Mouse (Mus musculus): ENCODE results near the gene Gpr143. TPM values are rescaled to one million over a fixed set of nuclear protein-coding genes. Genes with fewer than 3 reads are reported as not detected.

Gene Gpr143
- polyA plus RNA-seq (2014; fragmentation: Nextera tagmentation; extraction: Ambion mirVana), result 0.46 and 0.49 TPM in 2 replicates

DNA sequence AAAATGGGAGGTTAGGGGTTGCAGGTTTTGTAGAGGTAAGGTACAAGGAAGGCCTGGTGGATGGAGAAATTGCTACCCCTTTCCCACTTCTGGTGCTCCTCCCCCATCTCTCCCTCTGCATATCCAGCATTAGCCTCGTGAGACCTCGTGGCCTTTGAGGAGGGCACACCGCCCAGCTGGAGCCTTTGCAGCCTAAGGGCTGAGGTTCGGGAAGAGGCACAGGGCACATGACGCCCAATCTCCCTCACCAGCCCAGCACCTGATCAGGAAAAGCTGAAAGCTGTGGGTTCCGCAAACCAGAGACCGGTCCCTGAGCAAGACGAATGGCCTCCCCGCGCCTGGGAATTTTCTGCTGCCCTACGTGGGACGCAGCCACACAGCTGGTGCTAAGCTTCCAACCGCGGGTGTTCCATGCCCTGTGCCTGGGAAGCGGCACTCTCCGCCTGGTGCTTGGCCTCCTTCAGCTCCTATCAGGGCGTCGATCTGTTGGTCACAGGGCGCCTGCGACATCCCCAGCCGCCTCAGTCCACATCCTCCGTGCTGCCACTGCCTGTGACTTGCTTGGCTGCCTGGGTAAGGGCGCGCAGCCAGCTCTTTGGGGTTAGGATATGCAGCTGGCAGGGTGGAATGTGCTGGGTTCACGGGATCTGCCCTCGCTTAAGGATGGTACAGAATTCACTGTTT lies at the start of gene Gpr143:
Gene Gpr143, plus strand, starts transcription at position 202 of the 684 bp plus-strand sequence.
- peak; percentile 16 for DNase-seq
- Histone ChIP-seq H3K9me3 (ENCODE audit: control insufficient read depth, low read length) (no peaks in the 10 kb centered on the region), H3K4me1 (ENCODE audit: control insufficient read depth, insufficient read depth, low read length) (no peaks in the 10 kb centered on the region), H3K27me3 (ENCODE audit: control insufficient read depth, insufficient read depth, low read length) (no peaks in the 10 kb centered on the region), H3K4me2 (ENCODE audit: low read length) (peak within 1 kb of the TSS; percentile 50), H3K9ac (replicated peaks; ENCODE audit: low read length) (0 out of 2 replicates have a peak within 1 kb of the TSS, but pooled peaks have one; percentile 6), H3K4me3 (replicated peaks; ENCODE audit: low read depth, low read length) (0 out of 2 replicates have a peak within 1 kb of the TSS, but pooled peaks have one; percentile 17), H3K27ac (replicated peaks; ENCODE audit: low read depth, low read length) (no peak within 1 kb of the TSS), H3K36me3 (ENCODE audit: control insufficient read depth, insufficient read depth, low read length) (no peaks in the 10 kb centered on the region)
- no peak for ATAC-seq (ENCODE audit: low FRiP score, low TSS enrichment)
- 19% methylated on average over 26 of the region's 26 CpGs for WGBS

DNA sequence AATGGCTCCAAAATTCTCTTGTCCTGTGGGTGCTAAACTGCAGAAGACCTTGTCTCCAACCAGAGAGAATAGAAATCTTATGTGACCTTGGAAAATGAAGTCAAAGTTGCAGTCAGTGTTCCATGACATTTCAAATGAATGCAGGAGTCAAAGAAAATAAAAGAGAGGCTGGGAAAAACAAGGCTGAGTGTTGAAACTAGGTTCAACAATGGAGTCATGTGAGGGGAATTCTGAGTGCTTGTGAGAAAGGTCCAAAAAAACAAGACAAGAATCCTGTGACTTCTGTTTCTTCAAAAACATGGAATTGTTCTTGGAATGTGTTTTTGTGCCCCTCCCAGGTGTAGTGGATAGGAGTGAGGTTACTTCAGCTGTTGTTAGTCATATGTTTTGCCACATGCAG lies 46.4 kb upstream of the Gpr143 start:
- Histone ChIP-seq H3K4me1 (ENCODE audit: control insufficient read depth, insufficient read depth, low read length) (no peaks in the 10 kb centered on the region), H3K9ac (replicated peaks; ENCODE audit: low read length) (no peak overlapping the region), H3K36me3 (ENCODE audit: control insufficient read depth, insufficient read depth, low read length) (no peaks in the 10 kb centered on the region), H3K4me2 (ENCODE audit: low read length) (no peak overlapping the region), H3K4me3 (replicated peaks; ENCODE audit: low read depth, low read length) (no peak overlapping the region), H3K9me3 (ENCODE audit: control insufficient read depth, low read length) (no peaks in the 10 kb centered on the region), H3K27ac (replicated peaks; ENCODE audit: low read depth, low read length) (no peak overlapping the region), H3K27me3 (ENCODE audit: control insufficient read depth, insufficient read depth, low read length) (0 out of 2 replicates have a peak, but pooled peaks cover 3% of the 10 kb centered on the region)
- DNase-seq, result no peak
- ATAC-seq (ENCODE audit: low FRiP score, low TSS enrichment), result no peak

DNA sequence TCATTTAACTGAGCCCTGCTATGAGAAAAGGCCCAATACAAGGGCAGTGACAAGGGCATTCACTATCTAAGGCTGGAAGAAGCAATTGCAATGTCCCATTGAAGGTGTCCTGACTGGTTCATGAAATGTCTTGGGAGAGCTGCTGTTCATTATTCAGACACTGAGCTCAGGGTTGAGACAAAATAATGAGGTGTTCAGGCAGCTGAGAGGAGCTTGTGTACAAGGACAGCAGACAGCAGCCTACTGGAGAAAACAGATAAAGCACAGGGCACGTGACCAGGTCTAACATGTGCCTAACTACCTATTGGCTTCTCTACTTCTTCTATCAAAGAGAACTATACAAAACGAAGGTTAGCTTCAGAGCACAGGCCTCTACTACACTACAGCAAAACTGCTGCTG lies 43.5 kb upstream of the Gpr143 start:
- H3K4me1 ChIP-seq (ENCODE audit: control insufficient read depth, insufficient read depth, low read length), result no peaks in the 10 kb centered on the region
- no peak overlapping the region for H3K4me2 ChIP-seq (ENCODE audit: low read length)
- H3K27ac ChIP-seq (replicated peaks; ENCODE audit: low read depth, low read length), result no peak overlapping the region
- DNase-seq, result no peak
- H3K9ac ChIP-seq (replicated peaks; ENCODE audit: low read length), result no peak overlapping the region
- no peak overlapping the region for H3K4me3 ChIP-seq (replicated peaks; ENCODE audit: low read depth, low read length)
- no peaks in the 10 kb centered on the region for H3K9me3 ChIP-seq (ENCODE audit: control insufficient read depth, low read length)
- 80% methylated on average over 2 of the region's 2 CpGs for WGBS
- no peak for ATAC-seq (ENCODE audit: low FRiP score, low TSS enrichment)
- no peaks in the 10 kb centered on the region for H3K36me3 ChIP-seq (ENCODE audit: control insufficient read depth, insufficient read depth, low read length)
- H3K27me3 ChIP-seq (ENCODE audit: control insufficient read depth, insufficient read depth, low read length), result 0 out of 2 replicates have a peak, but pooled peaks cover 3% of the 10 kb centered on the region

DNA sequence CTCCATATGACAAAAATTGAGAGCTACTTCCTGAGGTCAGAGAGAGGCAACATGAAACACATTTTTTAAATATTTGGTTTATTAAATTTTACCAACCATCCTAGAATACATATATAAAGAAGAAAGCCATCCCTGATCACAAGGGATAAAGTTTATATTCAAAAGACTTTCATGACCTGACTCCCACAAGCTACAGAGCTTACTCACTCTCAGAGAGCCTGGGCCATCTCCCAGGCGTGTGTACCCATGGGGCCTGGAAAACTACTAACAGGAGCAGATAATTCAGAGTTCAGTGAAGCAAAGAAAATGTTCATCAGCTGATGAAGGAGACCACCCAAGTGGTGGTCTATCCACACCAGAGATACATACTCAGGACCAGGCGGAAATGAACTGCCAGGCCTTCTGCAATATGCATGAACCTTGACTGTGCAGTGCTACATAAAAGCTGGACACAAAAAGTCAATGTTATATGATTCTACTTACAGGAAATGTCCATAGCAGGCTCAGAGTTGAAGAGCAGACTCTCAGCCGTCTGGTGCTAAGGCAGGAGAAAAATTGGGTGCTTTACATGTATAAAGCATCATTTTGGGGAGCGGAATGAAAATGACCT lies 42.9 kb upstream of the Gpr143 start:
- ATAC-seq (ENCODE audit: low FRiP score, low TSS enrichment) (no peak), DNase-seq (no peak)
- Histone ChIP-seq H3K4me1 (ENCODE audit: control insufficient read depth, insufficient read depth, low read length) (no peaks in the 10 kb centered on the region), H3K9me3 (ENCODE audit: control insufficient read depth, low read length) (no peaks in the 10 kb centered on the region), H3K36me3 (ENCODE audit: control insufficient read depth, insufficient read depth, low read length) (no peaks in the 10 kb centered on the region), H3K27ac (replicated peaks; ENCODE audit: low read depth, low read length) (no peak overlapping the region), H3K4me2 (ENCODE audit: low read length) (no peak overlapping the region), H3K27me3 (ENCODE audit: control insufficient read depth, insufficient read depth, low read length) (0 out of 2 replicates have a peak, but pooled peaks cover 3% of the 10 kb centered on the region), H3K9ac (replicated peaks; ENCODE audit: low read length) (no peak overlapping the region), H3K4me3 (replicated peaks; ENCODE audit: low read depth, low read length) (no peak overlapping the region)
- WGBS, result 78% methylated on average over 4 of the region's 4 CpGs

DNA sequence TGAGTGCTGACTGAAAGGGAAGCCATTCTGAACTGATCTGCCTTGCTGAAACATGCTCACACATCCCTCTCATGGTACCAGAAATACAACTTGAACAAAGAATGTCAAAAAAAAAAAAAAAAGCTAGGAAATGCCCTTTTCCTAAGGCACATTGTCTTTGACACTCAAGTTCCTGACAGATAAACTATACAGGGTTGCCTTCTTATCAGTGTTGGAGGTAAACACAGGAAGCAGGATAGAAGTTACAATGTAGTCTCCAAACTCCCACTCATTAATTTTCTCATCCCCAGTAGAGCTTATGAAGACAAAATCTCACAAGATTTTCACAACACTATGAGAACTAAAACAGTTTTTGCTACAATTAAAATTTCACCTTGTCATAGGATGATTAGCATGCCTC lies 38.1 kb upstream of the Gpr143 start:
- no peaks in the 10 kb centered on the region for H3K9me3 ChIP-seq (ENCODE audit: control insufficient read depth, low read length)
- ATAC-seq (ENCODE audit: low FRiP score, low TSS enrichment) (no peak), DNase-seq (no peak)
- H3K4me3 ChIP-seq (replicated peaks; ENCODE audit: low read depth, low read length), result no peak overlapping the region
- H3K27me3 ChIP-seq (ENCODE audit: control insufficient read depth, insufficient read depth, low read length), result no peaks in the 10 kb centered on the region; the same call in 1 of the 2 replicates
- H3K36me3 ChIP-seq (ENCODE audit: control insufficient read depth, insufficient read depth, low read length), result no peaks in the 10 kb centered on the region
- H3K27ac ChIP-seq (replicated peaks; ENCODE audit: low read depth, low read length), result no peak overlapping the region
- H3K4me1 ChIP-seq (ENCODE audit: control insufficient read depth, insufficient read depth, low read length), result no peaks in the 10 kb centered on the region
- no peak overlapping the region for H3K9ac ChIP-seq (replicated peaks; ENCODE audit: low read length)
- H3K4me2 ChIP-seq (ENCODE audit: low read length), result no peak overlapping the region

DNA sequence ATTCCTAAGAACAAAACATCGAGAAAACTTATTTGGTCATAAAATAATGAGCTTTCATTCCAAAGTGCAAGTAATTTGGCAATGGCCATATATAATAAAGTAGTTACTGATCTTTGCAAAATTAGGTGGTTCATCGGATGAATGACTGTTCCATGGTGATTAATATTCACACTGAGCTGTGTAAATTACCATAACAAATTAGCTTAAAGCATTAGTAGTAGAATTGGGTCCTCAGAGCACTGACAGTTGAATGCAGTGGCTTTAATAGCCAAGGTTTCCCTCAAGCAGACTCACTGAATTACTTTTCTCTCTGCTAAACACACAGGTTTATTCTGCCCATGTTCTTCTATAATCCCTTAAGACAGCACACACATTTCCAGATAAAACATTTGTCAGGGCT lies 35.8 kb upstream of the Gpr143 start:
- Histone ChIP-seq H3K4me1 (ENCODE audit: control insufficient read depth, insufficient read depth, low read length) (no peaks in the 10 kb centered on the region), H3K9ac (replicated peaks; ENCODE audit: low read length) (no peak overlapping the region), H3K9me3 (ENCODE audit: control insufficient read depth, low read length) (no peaks in the 10 kb centered on the region), H3K4me3 (replicated peaks; ENCODE audit: low read depth, low read length) (no peak overlapping the region), H3K27ac (replicated peaks; ENCODE audit: low read depth, low read length) (no peak overlapping the region), H3K4me2 (ENCODE audit: low read length) (no peak overlapping the region), H3K36me3 (ENCODE audit: control insufficient read depth, insufficient read depth, low read length) (no peaks in the 10 kb centered on the region), H3K27me3 (ENCODE audit: control insufficient read depth, insufficient read depth, low read length) (no peaks in the 10 kb centered on the region; the same call in none of the 2 replicates)
- 64% methylated on average over 2 of the region's 2 CpGs for WGBS
- ATAC-seq (ENCODE audit: low FRiP score, low TSS enrichment) (no peak), DNase-seq (no peak)

DNA sequence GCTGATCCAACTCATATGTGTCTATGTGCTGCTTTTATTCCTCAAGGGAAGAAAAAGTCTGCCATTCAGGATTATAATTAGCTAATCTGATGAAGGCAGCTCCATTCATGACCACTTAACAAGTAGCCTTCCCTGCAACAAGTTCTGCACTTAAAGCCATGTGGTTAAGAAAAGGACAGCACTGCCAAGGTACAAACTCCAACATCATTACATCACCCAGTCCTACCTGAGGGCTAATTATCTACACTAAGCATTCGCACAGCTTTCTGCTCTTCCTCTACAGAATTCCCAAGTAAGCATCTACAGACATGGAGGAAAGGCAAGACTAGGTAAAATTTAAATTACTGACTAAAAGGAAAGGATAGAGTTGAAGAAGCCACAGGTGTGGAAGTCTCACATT lies 25.9 kb upstream of the Gpr143 start:
- DNase-seq (no peak), ATAC-seq (ENCODE audit: low FRiP score, low TSS enrichment) (no peak)
- no peaks in the 10 kb centered on the region for H3K36me3 ChIP-seq (ENCODE audit: control insufficient read depth, insufficient read depth, low read length)
- no peaks in the 10 kb centered on the region for H3K27me3 ChIP-seq (ENCODE audit: control insufficient read depth, insufficient read depth, low read length)
- 91% methylated on average over 1 of the region's 1 CpGs for WGBS
- no peak overlapping the region for H3K4me2 ChIP-seq (ENCODE audit: low read length)
- H3K9ac ChIP-seq (replicated peaks; ENCODE audit: low read length), result no peak overlapping the region
- H3K4me1 ChIP-seq (ENCODE audit: control insufficient read depth, insufficient read depth, low read length), result no peaks in the 10 kb centered on the region
- H3K9me3 ChIP-seq (ENCODE audit: control insufficient read depth, low read length), result no peaks in the 10 kb centered on the region
- no peak overlapping the region for H3K4me3 ChIP-seq (replicated peaks; ENCODE audit: low read depth, low read length)
- no peak overlapping the region for H3K27ac ChIP-seq (replicated peaks; ENCODE audit: low read depth, low read length)

DNA sequence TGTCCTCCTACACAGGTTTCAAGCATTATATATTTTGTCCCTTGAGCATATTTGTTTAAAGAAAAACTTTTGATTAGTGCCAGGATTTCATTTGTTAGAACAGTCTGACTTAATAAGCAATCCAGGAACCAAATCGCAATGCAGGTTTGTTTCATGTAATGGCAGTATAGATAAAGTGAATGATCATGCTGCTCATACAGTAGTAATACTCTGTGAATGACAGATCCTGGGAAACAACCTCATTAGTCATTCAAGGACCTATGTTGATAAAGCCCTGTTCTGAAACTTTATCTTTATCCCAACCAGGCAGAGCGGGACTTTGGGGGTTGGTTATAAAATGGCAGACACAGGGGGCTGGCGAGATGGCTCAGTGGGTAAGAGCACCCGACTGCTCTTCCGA lies 25.4 kb upstream of the Gpr143 start:
- no peak for ATAC-seq (ENCODE audit: low FRiP score, low TSS enrichment)
- WGBS, result 91% methylated on average over 5 of the region's 5 CpGs
- no peak for DNase-seq
- Histone ChIP-seq H3K9me3 (ENCODE audit: control insufficient read depth, low read length) (no peaks in the 10 kb centered on the region), H3K36me3 (ENCODE audit: control insufficient read depth, insufficient read depth, low read length) (no peaks in the 10 kb centered on the region), H3K27me3 (ENCODE audit: control insufficient read depth, insufficient read depth, low read length) (no peaks in the 10 kb centered on the region), H3K27ac (replicated peaks; ENCODE audit: low read depth, low read length) (no peak overlapping the region), H3K9ac (replicated peaks; ENCODE audit: low read length) (no peak overlapping the region), H3K4me1 (ENCODE audit: control insufficient read depth, insufficient read depth, low read length) (no peaks in the 10 kb centered on the region), H3K4me3 (replicated peaks; ENCODE audit: low read depth, low read length) (no peak overlapping the region), H3K4me2 (ENCODE audit: low read length) (no peak overlapping the region)

DNA sequence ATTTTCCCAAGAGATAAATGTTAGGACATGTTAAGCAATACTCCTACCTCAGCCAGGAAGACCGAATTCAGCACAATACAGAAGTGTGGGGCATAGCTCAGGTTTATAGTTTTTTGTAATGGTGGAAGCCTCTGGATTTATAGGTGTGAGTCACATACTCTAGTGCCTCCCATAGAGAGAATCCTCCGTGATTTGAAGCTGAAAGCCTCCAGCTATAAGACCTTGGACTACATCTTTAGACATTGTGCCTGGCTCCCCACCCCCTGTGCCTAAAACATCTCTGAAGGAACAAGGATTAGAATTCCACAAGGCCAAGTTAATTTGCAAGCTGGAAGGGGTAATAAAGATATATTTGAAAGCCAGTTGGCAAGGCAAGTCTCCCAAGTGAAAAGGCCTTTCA lies 19.3 kb upstream of the Gpr143 start:
- Histone ChIP-seq H3K9me3 (ENCODE audit: control insufficient read depth, low read length) (no peaks in the 10 kb centered on the region), H3K27ac (replicated peaks; ENCODE audit: low read depth, low read length) (no peak overlapping the region), H3K36me3 (ENCODE audit: control insufficient read depth, insufficient read depth, low read length) (no peaks in the 10 kb centered on the region), H3K9ac (replicated peaks; ENCODE audit: low read length) (no peak overlapping the region), H3K4me3 (replicated peaks; ENCODE audit: low read depth, low read length) (no peak overlapping the region), H3K4me1 (ENCODE audit: control insufficient read depth, insufficient read depth, low read length) (no peaks in the 10 kb centered on the region), H3K27me3 (ENCODE audit: control insufficient read depth, insufficient read depth, low read length) (no peaks in the 10 kb centered on the region), H3K4me2 (ENCODE audit: low read length) (no peak overlapping the region)
- WGBS, result 50% methylated on average over 2 of the region's 2 CpGs
- ATAC-seq (ENCODE audit: low FRiP score, low TSS enrichment) (no peak), DNase-seq (no peak)
